Mouse (Mus musculus): Measurements from ENCODE around the gene Tbl1xr1. TPM values are rescaled to one million over a fixed set of nuclear protein-coding genes. Genes with fewer than 3 reads are reported as not detected.

The Tbl1xr1 gene
- polyA plus RNA-seq, 1 experiment from 2014 or later: 28.6 TPM

DNA sequence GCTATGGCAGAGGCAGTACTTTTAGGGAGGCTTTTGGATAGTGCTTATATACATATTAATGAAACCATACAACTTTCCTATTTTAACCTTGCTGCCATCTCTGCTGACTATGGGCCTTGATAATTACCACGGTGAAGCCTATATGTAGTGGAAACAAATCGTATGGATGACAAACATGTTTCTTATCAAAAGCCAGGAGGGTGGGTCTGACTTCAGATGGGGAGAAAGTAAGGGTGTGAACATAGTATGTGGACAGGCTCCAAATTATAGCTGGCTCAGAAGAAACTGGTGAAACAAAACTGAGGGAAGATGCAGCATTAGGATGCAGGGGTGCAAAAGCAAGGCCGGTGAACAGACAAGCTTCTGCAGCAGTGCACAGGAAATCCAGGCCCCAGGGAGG, 151.6 kb downstream of the Tbl1xr1 start:
- ATAC-seq (replicated peaks; ENCODE audit: low FRiP score) (no peak), DNase-seq (ENCODE audit: low spot score) (no peak)
- Histone ChIP-seq H3K9ac (ENCODE audit: low read length) (no peak overlapping the region), H3K4me3 (ENCODE audit: low read depth, low read length) (no peak overlapping the region), H3K4me2 (ENCODE audit: low read depth, low read length, severe bottlenecking) (no peak overlapping the region), H3K9me3 (ENCODE audit: control insufficient read depth, low read length) (no peaks in the 10 kb centered on the region), H3K36me3 (ENCODE audit: control insufficient read depth, insufficient read depth, low read length) (no peaks in the 10 kb centered on the region), H3K4me1 (replicated peaks; ENCODE audit: control insufficient read depth, insufficient read depth, low read length) (no peaks in the 10 kb centered on the region), H3K27ac (ENCODE audit: low read depth, low read length) (no peak overlapping the region), H3K27me3 (ENCODE audit: control insufficient read depth, insufficient read depth, low read length) (no peaks in the 10 kb centered on the region)
- 88% methylated on average over 3 of the region's 3 CpGs for WGBS

DNA sequence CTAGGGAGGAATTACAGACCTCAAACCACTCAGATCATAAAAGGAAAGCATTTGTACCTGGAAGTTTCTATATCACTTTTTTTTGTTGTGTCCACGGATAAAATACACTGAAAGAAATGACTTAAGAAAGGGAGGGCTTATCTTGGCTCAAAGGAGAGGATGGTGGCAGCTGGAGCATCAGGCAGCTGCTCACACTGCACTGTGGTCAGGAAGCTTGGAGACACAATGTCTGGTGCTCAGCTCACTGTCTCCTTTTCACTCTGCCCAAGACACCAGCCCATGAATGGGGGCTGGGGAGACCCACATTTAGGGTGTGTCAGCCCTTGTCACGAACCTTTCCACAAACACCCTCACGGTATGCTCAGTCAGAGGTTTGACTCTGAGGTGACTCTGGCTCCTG, 154.2 kb downstream of the Tbl1xr1 start:
- H3K9ac ChIP-seq (ENCODE audit: low read length): no peak overlapping the region
- H3K36me3 ChIP-seq (ENCODE audit: control insufficient read depth, insufficient read depth, low read length): no peaks in the 10 kb centered on the region
- no peaks in the 10 kb centered on the region for H3K4me1 ChIP-seq (replicated peaks; ENCODE audit: control insufficient read depth, insufficient read depth, low read length)
- WGBS: 72% methylated on average over 3 of the region's 3 CpGs
- no peak overlapping the region for H3K4me2 ChIP-seq (ENCODE audit: low read depth, low read length, severe bottlenecking)
- ATAC-seq (replicated peaks; ENCODE audit: low FRiP score) (no peak), DNase-seq (ENCODE audit: low spot score) (no peak)
- no peak overlapping the region for H3K4me3 ChIP-seq (ENCODE audit: low read depth, low read length)
- H3K9me3 ChIP-seq (ENCODE audit: control insufficient read depth, low read length): no peaks in the 10 kb centered on the region
- no peaks in the 10 kb centered on the region for H3K27me3 ChIP-seq (ENCODE audit: control insufficient read depth, insufficient read depth, low read length)
- H3K27ac ChIP-seq (ENCODE audit: low read depth, low read length): no peak overlapping the region

DNA sequence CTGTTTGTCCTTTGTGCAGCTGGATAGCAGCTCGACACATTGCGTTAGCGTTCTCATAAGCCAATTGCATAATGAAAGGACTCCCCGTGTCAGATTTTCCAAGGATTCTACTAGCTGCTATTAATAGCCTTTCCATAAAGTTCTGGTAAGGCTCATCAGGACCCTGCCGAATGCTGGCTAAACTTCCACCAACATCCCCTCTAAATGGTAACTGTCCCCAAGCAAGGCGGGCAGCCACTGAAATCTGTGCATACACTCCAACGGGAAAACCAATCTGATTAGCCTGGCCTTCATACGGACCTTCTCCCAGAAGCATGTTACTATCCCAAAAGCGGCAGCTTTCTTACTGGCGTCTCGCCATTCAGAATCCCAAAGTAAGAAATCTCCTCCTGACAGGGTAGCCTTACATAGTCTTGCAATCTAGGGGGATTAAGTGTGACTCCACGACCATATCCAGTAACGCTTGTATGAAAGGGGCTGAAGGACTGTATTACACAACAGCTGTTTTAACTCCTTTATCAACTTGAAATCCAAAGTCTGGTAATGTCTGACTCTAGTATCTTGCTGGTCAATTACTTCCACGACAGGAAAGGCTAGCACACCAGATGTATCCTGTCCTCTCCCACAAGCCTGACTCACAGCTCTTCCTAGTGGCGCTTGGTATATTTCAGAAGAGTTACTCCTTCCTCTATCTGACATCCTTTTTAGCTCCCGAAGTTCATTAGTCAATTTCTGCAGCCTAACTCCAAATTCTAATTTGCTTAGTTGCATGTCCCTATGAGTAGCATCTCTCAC, 161.9 kb downstream of the Tbl1xr1 start:
- no peaks in the 10 kb centered on the region for H3K36me3 ChIP-seq (ENCODE audit: control insufficient read depth, insufficient read depth, low read length)
- no peak overlapping the region for H3K4me3 ChIP-seq (ENCODE audit: low read depth, low read length)
- H3K27ac ChIP-seq (ENCODE audit: low read depth, low read length): no peak overlapping the region
- WGBS: 94% methylated on average over 16 of the region's 16 CpGs
- no peaks in the 10 kb centered on the region for H3K27me3 ChIP-seq (ENCODE audit: control insufficient read depth, insufficient read depth, low read length)
- ATAC-seq (replicated peaks; ENCODE audit: low FRiP score) (no peak), DNase-seq (ENCODE audit: low spot score) (no peak)
- no peak overlapping the region for H3K9ac ChIP-seq (ENCODE audit: low read length)
- H3K4me1 ChIP-seq (replicated peaks; ENCODE audit: control insufficient read depth, insufficient read depth, low read length): no peaks in the 10 kb centered on the region
- H3K4me2 ChIP-seq (ENCODE audit: low read depth, low read length, severe bottlenecking): no peak overlapping the region
- no peaks in the 10 kb centered on the region; the same call in 1 of the 2 replicates for H3K9me3 ChIP-seq (ENCODE audit: control insufficient read depth, low read length)
